Mouse (Mus musculus): Measurements from ENCODE around the gene Rfx7. TPM values are rescaled to one million over a fixed set of nuclear protein-coding genes. Genes with fewer than 3 reads are reported as not detected.

The Rfx7 gene
- total and polyA plus RNA-seq, 2 experiments from 2014 or later = 3.1 to 18.9 TPM

GRCm38 (mm10) chr9:72493465-72493864 lies 38.6 kb upstream of the Rfx7 start:
- Histone ChIP-seq H3K4me2 (ENCODE audit: low read depth, low read length) (no peak overlapping the region), H3K27ac (ENCODE audit: low read depth) (no peak overlapping the region), H3K4me3 (ENCODE audit: low read depth, low read length) (no peak overlapping the region), H3K36me3 (replicated peaks; ENCODE audit: control insufficient read depth, insufficient read depth, low read length) (no peaks in the 10 kb centered on the region), H3K27me3 (ENCODE audit: control insufficient read depth, insufficient read depth, low read length) (no peaks in the 10 kb centered on the region), H3K9ac (replicated peaks; ENCODE audit: low read depth, low read length) (no peak overlapping the region), H3K9me3 (replicated peaks; ENCODE audit: control insufficient read depth, low read length) (no peaks in the 10 kb centered on the region), H3K4me1 (ENCODE audit: control insufficient read depth, insufficient read depth) (peaks cover 6% of the 10 kb centered on the region; the same call in 1 of the 2 replicates)
- ATAC-seq (ENCODE audit: insufficient read depth, low read depth) (no peak), DNase-seq (ENCODE audit: low spot score) (no peak)
- TF ChIP-seq CTCF (IDR thresholded peaks at IDR 0.05; ENCODE audit: low read depth) (no peak), EP300 (IDR thresholded peaks at IDR 0.05; ENCODE audit: low read depth) (no peak)
- 79% methylated on average over 2 of the region's 2 CpGs for WGBS

GRCm38 (mm10) chr9:72493984-72494685 lies 37.9 kb upstream of the Rfx7 start:
- no peak for DNase-seq (ENCODE audit: low spot score)
- no peak overlapping the region for H3K4me2 ChIP-seq (ENCODE audit: low read depth, low read length)
- H3K27me3 ChIP-seq (ENCODE audit: control insufficient read depth, insufficient read depth, low read length) = no peaks in the 10 kb centered on the region
- no peak overlapping the region for H3K4me3 ChIP-seq (ENCODE audit: low read depth, low read length)
- no peak overlapping the region for H3K27ac ChIP-seq (ENCODE audit: low read depth)
- H3K9me3 ChIP-seq (replicated peaks; ENCODE audit: control insufficient read depth, low read length) = no peaks in the 10 kb centered on the region
- 83% methylated on average over 3 of the region's 3 CpGs for WGBS
- H3K4me1 ChIP-seq (ENCODE audit: control insufficient read depth, insufficient read depth) = peaks cover 6% of the 10 kb centered on the region; the same call in 1 of the 2 replicates
- no peak overlapping the region for H3K9ac ChIP-seq (replicated peaks; ENCODE audit: low read depth, low read length)
- TF ChIP-seq CTCF (IDR thresholded peaks at IDR 0.05; ENCODE audit: low read depth) (no peak), EP300 (IDR thresholded peaks at IDR 0.05; ENCODE audit: low read depth) (no peak)
- H3K36me3 ChIP-seq (replicated peaks; ENCODE audit: control insufficient read depth, insufficient read depth, low read length) = no peaks in the 10 kb centered on the region
- no peak for ATAC-seq (ENCODE audit: insufficient read depth, low read depth)

- Histone ChIP-seq H3K4me3 (ENCODE audit: low read depth, low read length) (no peak overlapping the region), H3K4me1 (ENCODE audit: control insufficient read depth, insufficient read depth) (peaks cover 6% of the 10 kb centered on the region; the same call in 1 of the 2 replicates), H3K27me3 (ENCODE audit: control insufficient read depth, insufficient read depth, low read length) (no peaks in the 10 kb centered on the region), H3K9ac (replicated peaks; ENCODE audit: low read depth, low read length) (no peak overlapping the region), H3K27ac (ENCODE audit: low read depth) (no peak overlapping the region), H3K9me3 (replicated peaks; ENCODE audit: control insufficient read depth, low read length) (no peaks in the 10 kb centered on the region), H3K36me3 (replicated peaks; ENCODE audit: control insufficient read depth, insufficient read depth, low read length) (no peaks in the 10 kb centered on the region), H3K4me2 (ENCODE audit: low read depth, low read length) (no peak overlapping the region)
- 73% methylated on average over 2 of the region's 2 CpGs for WGBS
- TF ChIP-seq EP300 (IDR thresholded peaks at IDR 0.05; ENCODE audit: low read depth) = no peak
- TF ChIP-seq CTCF (IDR thresholded peaks at IDR 0.05; ENCODE audit: low read depth) = no peak
- ATAC-seq (ENCODE audit: insufficient read depth, low read depth) (no peak), DNase-seq (ENCODE audit: low spot score) (no peak)
These were observed 35.3 kb upstream of the Rfx7 start for GRCm38 (mm10) chr9:72496691-72497090.

- ATAC-seq (ENCODE audit: insufficient read depth, low read depth) (no peak), DNase-seq (ENCODE audit: low spot score) (no peak)
- WGBS = 81% methylated on average over 3 of the region's 3 CpGs
- H3K36me3 ChIP-seq (replicated peaks; ENCODE audit: control insufficient read depth, insufficient read depth, low read length) = no peaks in the 10 kb centered on the region
- no peak overlapping the region for H3K4me3 ChIP-seq (ENCODE audit: low read depth, low read length)
- no peaks in the 10 kb centered on the region for H3K9me3 ChIP-seq (replicated peaks; ENCODE audit: control insufficient read depth, low read length)
- H3K27ac ChIP-seq (ENCODE audit: low read depth) = no peak overlapping the region
- H3K9ac ChIP-seq (replicated peaks; ENCODE audit: low read depth, low read length) = no peak overlapping the region
- no peaks in the 10 kb centered on the region for H3K27me3 ChIP-seq (ENCODE audit: control insufficient read depth, insufficient read depth, low read length)
- H3K4me1 ChIP-seq (ENCODE audit: control insufficient read depth, insufficient read depth) = peaks cover 3% of the 10 kb centered on the region; the same call in 1 of the 2 replicates
- TF ChIP-seq EP300 (IDR thresholded peaks at IDR 0.05; ENCODE audit: low read depth) (no peak), CTCF (IDR thresholded peaks at IDR 0.05; ENCODE audit: low read depth) (no peak)
- H3K4me2 ChIP-seq (ENCODE audit: low read depth, low read length) = no peak overlapping the region
These were observed 34.9 kb upstream of the Rfx7 start for GRCm38 (mm10) chr9:72497171-72497570.

GRCm38 (mm10) chr9:72512229-72512981 lies 19.6 kb upstream of the Rfx7 start:
- Histone ChIP-seq H3K27me3 (ENCODE audit: control insufficient read depth, insufficient read depth, low read length) (no peaks in the 10 kb centered on the region), H3K4me3 (ENCODE audit: low read depth, low read length) (no peak overlapping the region), H3K4me1 (ENCODE audit: control insufficient read depth, insufficient read depth) (no peaks in the 10 kb centered on the region), H3K9ac (replicated peaks; ENCODE audit: low read depth, low read length) (no peak overlapping the region), H3K27ac (ENCODE audit: low read depth) (no peak overlapping the region), H3K4me2 (ENCODE audit: low read depth, low read length) (no peak overlapping the region), H3K9me3 (replicated peaks; ENCODE audit: control insufficient read depth, low read length) (no peaks in the 10 kb centered on the region), H3K36me3 (replicated peaks; ENCODE audit: control insufficient read depth, insufficient read depth, low read length) (no peaks in the 10 kb centered on the region)
- no peak for ATAC-seq (ENCODE audit: insufficient read depth, low read depth)
- DNase-seq (ENCODE audit: low spot score) = no peak
- TF ChIP-seq EP300 (IDR thresholded peaks at IDR 0.05; ENCODE audit: low read depth) (no peak), CTCF (IDR thresholded peaks at IDR 0.05; ENCODE audit: low read depth) (no peak)
- WGBS = 64% methylated on average over 11 of the region's 11 CpGs
